Mouse (Mus musculus): ENCODE measurements around the gene Nnat. TPM values are rescaled to one million over a fixed set of nuclear protein-coding genes. Genes with fewer than 3 reads are reported as not detected.

Nnat gene
- 227 and 246 TPM in 2 replicates for polyA plus RNA-seq (2015; fragmentation: Nextera tagmentation; extraction: Ambion mirVana)

GRCm38 (mm10) chr2:157559858-157560257 lies at the start of gene Nnat:
TSS of gene Nnat (plus strand) at chr2:157560078.
- ATAC-seq (ENCODE audit: low FRiP score, low TSS enrichment), result peak; percentile 19; the same call in 1 of the 2 replicates
- H3K27ac ChIP-seq (ENCODE audit: low read length), result no peak within 1 kb of the TSS
- H3K4me2 ChIP-seq (replicated peaks; ENCODE audit: low read depth, low read length), result peak within 1 kb of the TSS; percentile 60
- no peaks in the 10 kb centered on the region for H3K27me3 ChIP-seq (ENCODE audit: insufficient read depth, low read length)
- peaks cover 35% of the 10 kb centered on the region for H3K9me3 ChIP-seq (ENCODE audit: low read length)
- H3K4me3 ChIP-seq (ENCODE audit: low read length), result peak within 1 kb of the TSS; percentile 47
- H3K4me1 ChIP-seq (ENCODE audit: insufficient read depth, low read length), result peaks cover 14% of the 10 kb centered on the region
- peak within 1 kb of the TSS; percentile 60 for H3K9ac ChIP-seq (replicated peaks; ENCODE audit: low read length)
- WGBS, result 58% methylated on average over 27 of the region's 27 CpGs
- peaks cover 57% of the 10 kb centered on the region for H3K36me3 ChIP-seq (ENCODE audit: insufficient read depth, low read length)

DNA sequence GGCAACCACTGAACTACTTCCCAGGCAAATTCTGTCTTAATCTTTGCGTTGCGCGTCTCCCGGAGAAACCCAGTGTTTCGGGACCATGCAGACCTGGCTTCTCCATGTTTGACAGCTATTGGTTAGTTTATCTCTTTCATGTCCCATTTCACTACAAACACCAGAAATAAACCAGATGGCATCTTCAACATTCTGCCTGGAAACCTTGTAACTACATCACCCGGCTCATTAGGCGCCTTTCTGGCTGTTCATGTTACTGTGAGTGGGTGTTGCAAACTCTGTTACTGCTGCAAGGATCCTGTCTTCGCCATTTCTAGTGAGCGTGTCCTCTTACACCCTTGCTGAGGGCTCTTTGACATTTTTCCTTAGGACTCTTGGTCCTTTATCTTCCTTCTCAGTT lies 47.0 kb upstream of the Nnat start:
- no peak overlapping the region for H3K4me3 ChIP-seq (ENCODE audit: low read length)
- WGBS, result 79% methylated on average over 9 of the region's 9 CpGs
- H3K36me3 ChIP-seq (ENCODE audit: insufficient read depth, low read length), result no peaks in the 10 kb centered on the region
- no peaks in the 10 kb centered on the region for H3K27me3 ChIP-seq (ENCODE audit: insufficient read depth, low read length)
- no peak overlapping the region for H3K4me2 ChIP-seq (replicated peaks; ENCODE audit: low read depth, low read length)
- peaks cover 7% of the 10 kb centered on the region for H3K4me1 ChIP-seq (ENCODE audit: insufficient read depth, low read length)
- H3K9ac ChIP-seq (replicated peaks; ENCODE audit: low read length), result no peak overlapping the region
- no peak for ATAC-seq (ENCODE audit: low FRiP score, low TSS enrichment)
- no peaks in the 10 kb centered on the region for H3K9me3 ChIP-seq (ENCODE audit: low read length)
- H3K27ac ChIP-seq (ENCODE audit: low read length), result no peak overlapping the region

DNA sequence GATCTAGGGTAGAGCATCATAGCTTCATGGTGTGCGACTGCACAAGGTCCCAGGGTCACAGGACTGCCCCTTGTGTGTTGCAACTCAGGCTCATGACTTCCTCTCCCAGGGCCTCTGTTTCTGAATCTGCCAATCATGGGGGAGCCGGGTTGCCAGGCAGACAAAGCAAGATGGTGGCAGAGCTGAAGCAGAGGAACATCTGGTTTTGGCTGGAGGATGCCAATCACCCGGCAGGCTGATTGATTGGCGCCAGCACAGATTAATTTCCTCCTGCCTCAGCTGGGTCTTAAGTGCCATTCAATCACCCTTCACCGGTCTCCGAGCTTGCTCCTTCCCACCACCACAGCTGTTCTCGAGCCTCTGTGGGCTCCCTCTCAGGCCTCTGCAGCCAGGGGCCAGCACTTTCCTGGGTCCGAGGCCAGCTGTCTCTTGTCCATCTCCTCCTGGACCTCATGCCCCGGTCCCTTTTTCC lies 46.1 kb upstream of the Nnat start:
- Histone ChIP-seq H3K9me3 (ENCODE audit: low read length) (no peaks in the 10 kb centered on the region), H3K4me3 (ENCODE audit: low read length) (no peak overlapping the region), H3K27ac (ENCODE audit: low read length) (no peak overlapping the region), H3K9ac (replicated peaks; ENCODE audit: low read length) (no peak overlapping the region), H3K4me1 (ENCODE audit: insufficient read depth, low read length) (peaks cover 13% of the 10 kb centered on the region), H3K36me3 (ENCODE audit: insufficient read depth, low read length) (no peaks in the 10 kb centered on the region), H3K27me3 (ENCODE audit: insufficient read depth, low read length) (no peaks in the 10 kb centered on the region; the same call in 1 of the 2 replicates), H3K4me2 (replicated peaks; ENCODE audit: low read depth, low read length) (no peak overlapping the region)
- WGBS, result 34% methylated on average over 9 of the region's 9 CpGs
- ATAC-seq (ENCODE audit: low FRiP score, low TSS enrichment), result no peak; the same call in 1 of the 2 replicates

DNA sequence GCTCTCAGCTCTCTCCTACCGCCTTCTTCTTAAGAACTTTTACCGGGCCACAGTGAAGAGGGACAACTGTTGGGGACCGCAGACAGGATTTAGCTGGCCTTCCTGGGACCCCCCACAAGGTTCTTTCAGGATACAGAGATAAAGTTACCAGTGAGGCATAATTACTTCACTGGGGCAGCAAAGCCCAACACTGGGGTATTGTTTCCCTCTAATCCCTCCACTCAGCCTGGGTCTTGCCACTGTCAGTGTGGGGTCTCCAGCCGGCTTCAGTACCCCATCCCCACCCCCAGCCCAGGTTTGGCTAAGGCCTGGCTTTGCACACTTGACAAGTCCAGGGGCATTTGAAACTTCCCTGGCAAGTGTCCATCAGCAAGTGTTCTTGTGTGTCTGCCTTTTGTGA lies 45.5 kb upstream of the Nnat start:
- H3K4me1 ChIP-seq (ENCODE audit: insufficient read depth, low read length), result peaks cover 13% of the 10 kb centered on the region
- H3K36me3 ChIP-seq (ENCODE audit: insufficient read depth, low read length), result no peaks in the 10 kb centered on the region
- no peaks in the 10 kb centered on the region; the same call in 1 of the 2 replicates for H3K27me3 ChIP-seq (ENCODE audit: insufficient read depth, low read length)
- H3K4me3 ChIP-seq (ENCODE audit: low read length), result no peak overlapping the region
- 14% methylated on average over 4 of the region's 4 CpGs for WGBS
- H3K9ac ChIP-seq (replicated peaks; ENCODE audit: low read length), result no peak overlapping the region
- peak; percentile 25; the same call in 1 of the 2 replicates for ATAC-seq (ENCODE audit: low FRiP score, low TSS enrichment)
- H3K9me3 ChIP-seq (ENCODE audit: low read length), result no peaks in the 10 kb centered on the region
- H3K27ac ChIP-seq (ENCODE audit: low read length), result no peak overlapping the region
- H3K4me2 ChIP-seq (replicated peaks; ENCODE audit: low read depth, low read length), result no peak overlapping the region

- H3K9me3 ChIP-seq (ENCODE audit: low read length), result no peaks in the 10 kb centered on the region
- H3K9ac ChIP-seq (replicated peaks; ENCODE audit: low read length), result no peak overlapping the region
- no peak overlapping the region for H3K4me2 ChIP-seq (replicated peaks; ENCODE audit: low read depth, low read length)
- no peaks in the 10 kb centered on the region; the same call in 1 of the 2 replicates for H3K27me3 ChIP-seq (ENCODE audit: insufficient read depth, low read length)
- 55% methylated on average over 6 of the region's 6 CpGs for WGBS
- H3K4me1 ChIP-seq (ENCODE audit: insufficient read depth, low read length), result peaks cover 13% of the 10 kb centered on the region
- no peak overlapping the region for H3K4me3 ChIP-seq (ENCODE audit: low read length)
- no peak for ATAC-seq (ENCODE audit: low FRiP score, low TSS enrichment)
- H3K36me3 ChIP-seq (ENCODE audit: insufficient read depth, low read length), result no peaks in the 10 kb centered on the region
- H3K27ac ChIP-seq (ENCODE audit: low read length), result no peak overlapping the region
Measured at GRCm38 (mm10) chr2:157517526-157517925, 42.4 kb upstream of the Nnat start.

- no peak overlapping the region for H3K9ac ChIP-seq (replicated peaks; ENCODE audit: low read length)
- H3K4me3 ChIP-seq (ENCODE audit: low read length), result no peak overlapping the region
- no peaks in the 10 kb centered on the region for H3K9me3 ChIP-seq (ENCODE audit: low read length)
- H3K27ac ChIP-seq (ENCODE audit: low read length), result no peak overlapping the region
- H3K27me3 ChIP-seq (ENCODE audit: insufficient read depth, low read length), result no peaks in the 10 kb centered on the region; the same call in 1 of the 2 replicates
- no peaks in the 10 kb centered on the region for H3K36me3 ChIP-seq (ENCODE audit: insufficient read depth, low read length)
- 33% methylated on average over 7 of the region's 7 CpGs for WGBS
- H3K4me1 ChIP-seq (ENCODE audit: insufficient read depth, low read length), result peaks cover 13% of the 10 kb centered on the region
- no peak for ATAC-seq (ENCODE audit: low FRiP score, low TSS enrichment)
- H3K4me2 ChIP-seq (replicated peaks; ENCODE audit: low read depth, low read length), result no peak overlapping the region
Measured at GRCm38 (mm10) chr2:157518451-157518850, 41.4 kb upstream of the Nnat start.

DNA sequence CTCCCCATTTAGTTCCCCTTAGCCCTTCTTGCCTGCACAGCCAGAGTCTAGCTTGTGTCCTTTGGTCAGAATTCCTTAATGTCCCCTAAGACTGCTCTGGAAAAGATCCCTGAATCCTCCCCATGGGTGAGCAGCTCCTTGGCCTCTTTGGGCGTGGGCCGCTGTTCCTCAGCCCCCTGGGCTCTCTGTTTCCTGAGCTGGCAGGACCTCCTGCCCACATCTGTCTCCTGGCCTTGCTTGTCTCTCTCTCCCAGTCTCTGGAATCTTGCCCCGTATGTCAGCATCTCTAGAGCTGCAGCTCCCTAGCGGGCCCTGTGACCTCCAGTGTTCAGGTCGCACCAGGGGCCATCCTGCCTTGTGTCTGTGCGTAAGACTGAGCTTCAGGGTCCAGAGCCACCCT lies 40.4 kb upstream of the Nnat start:
- Histone ChIP-seq H3K36me3 (ENCODE audit: insufficient read depth, low read length) (no peaks in the 10 kb centered on the region), H3K9ac (replicated peaks; ENCODE audit: low read length) (no peak overlapping the region), H3K4me2 (replicated peaks; ENCODE audit: low read depth, low read length) (no peak overlapping the region), H3K27me3 (ENCODE audit: insufficient read depth, low read length) (no peaks in the 10 kb centered on the region; the same call in 1 of the 2 replicates), H3K4me3 (ENCODE audit: low read length) (no peak overlapping the region), H3K4me1 (ENCODE audit: insufficient read depth, low read length) (peaks cover 8% of the 10 kb centered on the region), H3K27ac (ENCODE audit: low read length) (no peak overlapping the region), H3K9me3 (ENCODE audit: low read length) (no peaks in the 10 kb centered on the region)
- 62% methylated on average over 6 of the region's 6 CpGs for WGBS
- no peak for ATAC-seq (ENCODE audit: low FRiP score, low TSS enrichment)

DNA sequence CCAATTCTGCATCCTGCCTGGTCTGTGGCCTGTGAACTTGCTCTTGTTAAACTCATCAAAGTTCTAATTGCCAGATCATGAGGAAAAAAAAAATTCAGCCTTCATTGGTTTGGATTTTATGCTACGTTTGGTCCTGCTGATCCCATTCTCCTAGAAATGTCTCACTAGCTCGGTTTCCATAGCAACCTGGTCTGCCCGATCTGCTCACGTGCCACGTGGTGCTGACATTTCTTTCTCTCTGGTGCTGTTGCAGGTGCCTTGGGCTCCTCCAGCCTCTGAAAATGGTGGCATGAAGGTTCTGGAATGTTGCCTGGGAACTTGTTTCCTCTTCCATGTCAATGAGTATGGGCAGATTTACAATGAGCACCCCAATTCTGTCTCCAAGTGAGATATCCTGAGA lies 39.4 kb upstream of the Nnat start:
- Histone ChIP-seq H3K27ac (ENCODE audit: low read length) (no peak overlapping the region), H3K27me3 (ENCODE audit: insufficient read depth, low read length) (no peaks in the 10 kb centered on the region; the same call in 1 of the 2 replicates), H3K4me3 (ENCODE audit: low read length) (no peak overlapping the region), H3K36me3 (ENCODE audit: insufficient read depth, low read length) (no peaks in the 10 kb centered on the region), H3K4me1 (ENCODE audit: insufficient read depth, low read length) (peaks cover 6% of the 10 kb centered on the region; the same call in 1 of the 2 replicates), H3K9ac (replicated peaks; ENCODE audit: low read length) (no peak overlapping the region), H3K4me2 (replicated peaks; ENCODE audit: low read depth, low read length) (no peak overlapping the region), H3K9me3 (ENCODE audit: low read length) (no peaks in the 10 kb centered on the region)
- no peak for ATAC-seq (ENCODE audit: low FRiP score, low TSS enrichment)
- 27% methylated on average over 5 of the region's 5 CpGs for WGBS

DNA sequence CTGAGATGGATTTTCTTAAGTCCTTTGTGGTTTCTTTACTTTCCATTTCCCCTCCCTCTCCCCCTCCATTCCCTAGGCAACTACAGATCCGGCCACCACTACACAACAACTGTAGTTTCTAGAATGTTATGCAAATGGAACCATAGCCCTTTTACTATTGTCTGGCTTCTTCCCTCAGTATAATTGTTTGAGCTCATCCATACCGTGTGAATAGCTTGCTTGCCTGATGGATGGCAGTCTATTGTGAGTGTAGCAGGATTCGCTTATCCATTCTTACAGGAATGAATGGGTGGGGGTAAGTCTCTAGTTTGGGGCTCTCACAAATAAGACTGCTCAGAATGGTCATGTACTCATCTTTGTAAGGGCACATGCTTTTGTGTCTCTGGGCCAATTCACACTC lies 37.3 kb upstream of the Nnat start:
- H3K4me3 ChIP-seq (ENCODE audit: low read length), result no peak overlapping the region
- no peaks in the 10 kb centered on the region for H3K36me3 ChIP-seq (ENCODE audit: insufficient read depth, low read length)
- H3K4me2 ChIP-seq (replicated peaks; ENCODE audit: low read depth, low read length), result no peak overlapping the region
- H3K27ac ChIP-seq (ENCODE audit: low read length), result no peak overlapping the region
- no peaks in the 10 kb centered on the region for H3K9me3 ChIP-seq (ENCODE audit: low read length)
- 80% methylated on average over 3 of the region's 3 CpGs for WGBS
- peaks cover 6% of the 10 kb centered on the region; the same call in 1 of the 2 replicates for H3K4me1 ChIP-seq (ENCODE audit: insufficient read depth, low read length)
- no peak for ATAC-seq (ENCODE audit: low FRiP score, low TSS enrichment)
- H3K27me3 ChIP-seq (ENCODE audit: insufficient read depth, low read length), result no peaks in the 10 kb centered on the region; the same call in 1 of the 2 replicates
- no peak overlapping the region for H3K9ac ChIP-seq (replicated peaks; ENCODE audit: low read length)

GRCm38 (mm10) chr2:157530056-157530955 lies 29.6 kb upstream of the Nnat start:
- no peak overlapping the region for H3K9ac ChIP-seq (replicated peaks; ENCODE audit: low read length)
- H3K4me2 ChIP-seq (replicated peaks; ENCODE audit: low read depth, low read length), result no peak overlapping the region
- no peak overlapping the region for H3K27ac ChIP-seq (ENCODE audit: low read length)
- no peaks in the 10 kb centered on the region for H3K36me3 ChIP-seq (ENCODE audit: insufficient read depth, low read length)
- H3K27me3 ChIP-seq (ENCODE audit: insufficient read depth, low read length), result no peaks in the 10 kb centered on the region
- H3K4me1 ChIP-seq (ENCODE audit: insufficient read depth, low read length), result no peaks in the 10 kb centered on the region
- 58% methylated on average over 13 of the region's 13 CpGs for whole genome bisulfite sequencing
- no peak overlapping the region for H3K4me3 ChIP-seq (ENCODE audit: low read length)
- ATAC-seq (ENCODE audit: low FRiP score, low TSS enrichment), result no peak
- no peaks in the 10 kb centered on the region for H3K9me3 ChIP-seq (ENCODE audit: low read length)
